Mouse (Mus musculus) C2C12 (cell line): Measurements from ENCODE around the gene Ppil3.

Experiments
- CEBPB ChIP-seq: IDR thresholded peaks from one replicate; pipeline ENCODE4 v1.6.1; 2011; ENCODE audit warnings: low read depth, mild to moderate bottlenecking, control low read depth, moderate library complexity
- CTCF ChIP-seq: IDR thresholded peaks from one replicate; pipeline ENCODE4 v1.5.1; 2011; ENCODE audit not compliant: control insufficient read depth, insufficient read depth, insufficient read length
- MAX ChIP-seq: IDR thresholded peaks from one replicate; pipeline ENCODE4 v1.6.1; 2011; ENCODE audit warnings: mild to moderate bottlenecking, control low read depth
- MYOD1 ChIP-seq: IDR thresholded peaks from one replicate; pipeline ENCODE4 v1.6.1; 2011; ENCODE audit warnings: low read depth; ENCODE audit not compliant: control insufficient read depth, insufficient read length
- MYOG ChIP-seq: IDR thresholded peaks from one replicate; pipeline ENCODE4 v1.6.1; 2011; ENCODE audit not compliant: control insufficient read depth, insufficient read length; ENCODE audit errors: extremely low read depth
- USF1 ChIP-seq: IDR thresholded peaks from one replicate; pipeline ENCODE4 v1.6.1; 2011; ENCODE audit warnings: low read depth, mild to moderate bottlenecking, control low read depth, moderate library complexity

DNA sequence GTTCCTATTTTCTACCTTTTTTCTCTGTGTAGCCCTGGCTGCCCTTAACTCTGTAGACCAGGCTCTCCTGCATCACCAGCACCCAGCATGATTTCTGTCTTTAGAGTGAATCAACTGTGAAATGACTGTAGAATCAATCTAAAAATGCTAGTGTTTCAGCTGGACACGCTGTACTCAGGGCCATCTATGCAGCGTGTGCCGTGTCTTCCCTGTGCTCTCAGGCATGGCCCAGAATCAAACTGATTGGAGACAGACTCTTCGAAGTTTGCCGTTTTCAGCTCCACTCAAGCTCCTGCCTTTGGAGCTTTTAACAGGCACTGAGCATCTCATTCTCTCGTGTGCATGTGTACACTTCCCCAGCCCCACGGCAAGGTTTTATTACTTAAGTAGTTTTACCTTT lies 34.5 kb downstream of the Ppil3 start:
- TF ChIP-seq CTCF (no peak), USF1 (no peak), MYOD1 (no peak), MYOG (no peak), MAX (no peak), CEBPB (no peak)
